Mouse (Mus musculus): ENCODE measurements at regions not wholly inside any gene's neighbourhood (a gene's known extent, or its start where the extent isn't known, plus 50 kb on each side); places are given as distances from the start of the nearest gene placed in this dataset.
A peak's percentile ranks its signal among the peaks of the same experiment; 100 is the strongest.

DNA sequence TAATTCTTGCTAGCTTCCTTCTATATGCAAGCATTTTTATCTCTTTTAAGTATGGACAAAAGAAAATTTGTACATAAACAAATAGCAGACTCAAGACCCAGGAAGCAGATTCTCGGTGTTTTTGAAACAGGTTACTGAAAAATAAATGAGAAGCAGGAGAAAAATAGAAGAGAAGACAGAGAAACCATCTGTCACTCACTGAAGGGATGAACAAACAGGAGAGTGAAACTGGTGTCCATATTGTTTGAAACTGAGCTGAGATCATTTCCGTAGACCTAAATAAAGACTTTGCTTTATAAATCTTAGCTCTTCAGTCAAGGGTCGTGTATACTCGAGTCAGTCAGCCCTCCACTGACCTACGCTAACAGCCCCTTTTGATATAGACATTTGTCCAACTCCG lies 251.4 kb downstream of the Ptprc start:
- no peaks in the 10 kb centered on the region for H3K36me3 ChIP-seq (replicated peaks; ENCODE audit: insufficient read depth, low read length)
- H3K4me3 ChIP-seq (ENCODE audit: low read depth, low read length) = no peak overlapping the region
- WGBS (ENCODE audit: insufficient replicate concordance) = 80% methylated on average over 6 of the region's 6 CpGs
- no peak overlapping the region for H3K4me2 ChIP-seq (ENCODE audit: low read depth, low read length)
- ATAC-seq (no peak), DNase-seq (no peak)
- H3K9me3 ChIP-seq (ENCODE audit: low read length) = no peaks in the 10 kb centered on the region
- H3K27me3 ChIP-seq (ENCODE audit: insufficient read depth, low read length) = no peaks in the 10 kb centered on the region
- no peak overlapping the region for H3K27ac ChIP-seq (ENCODE audit: low read depth)
- H3K4me1 ChIP-seq (ENCODE audit: insufficient read depth) = no peaks in the 10 kb centered on the region
- no peak overlapping the region for H3K9ac ChIP-seq (replicated peaks)
- no peak for TF ChIP-seq EP300 (IDR thresholded peaks at IDR 0.05; ENCODE audit: low read depth)
- no peak for TF ChIP-seq CTCF (IDR thresholded peaks at IDR 0.05; ENCODE audit: low read depth)

DNA sequence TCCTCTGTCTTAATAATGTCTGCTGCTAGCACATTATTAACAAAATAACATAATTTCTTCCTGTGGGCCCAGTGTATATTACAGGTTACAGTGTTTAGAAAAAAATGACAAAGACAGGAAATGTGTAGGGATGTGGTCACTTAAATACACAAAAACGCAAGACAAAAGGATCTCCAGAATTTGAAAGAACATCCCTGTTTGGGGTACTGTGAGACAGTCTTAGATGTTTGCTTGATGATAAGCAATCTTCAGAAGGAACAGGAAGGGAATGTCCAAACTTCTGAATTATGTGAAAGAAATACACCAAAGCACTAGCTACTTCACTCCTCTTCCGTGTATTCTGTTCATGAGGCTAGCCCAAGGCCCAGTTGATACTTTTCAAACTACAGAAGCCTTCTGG lies 251.8 kb downstream of the Ptprc start:
- Histone ChIP-seq H3K27ac (ENCODE audit: low read depth) (no peak overlapping the region), H3K9ac (replicated peaks) (no peak overlapping the region), H3K9me3 (ENCODE audit: low read length) (no peaks in the 10 kb centered on the region), H3K4me2 (ENCODE audit: low read depth, low read length) (no peak overlapping the region), H3K36me3 (replicated peaks; ENCODE audit: insufficient read depth, low read length) (no peaks in the 10 kb centered on the region), H3K4me1 (ENCODE audit: insufficient read depth) (no peaks in the 10 kb centered on the region), H3K27me3 (ENCODE audit: insufficient read depth, low read length) (no peaks in the 10 kb centered on the region), H3K4me3 (ENCODE audit: low read depth, low read length) (no peak overlapping the region)
- no peak for ATAC-seq
- TF ChIP-seq CTCF (IDR thresholded peaks at IDR 0.05; ENCODE audit: low read depth) (no peak), EP300 (IDR thresholded peaks at IDR 0.05; ENCODE audit: low read depth) (no peak)
- no peak for DNase-seq
- 52% methylated on average over 2 of the region's 2 CpGs for WGBS (ENCODE audit: insufficient replicate concordance)

DNA sequence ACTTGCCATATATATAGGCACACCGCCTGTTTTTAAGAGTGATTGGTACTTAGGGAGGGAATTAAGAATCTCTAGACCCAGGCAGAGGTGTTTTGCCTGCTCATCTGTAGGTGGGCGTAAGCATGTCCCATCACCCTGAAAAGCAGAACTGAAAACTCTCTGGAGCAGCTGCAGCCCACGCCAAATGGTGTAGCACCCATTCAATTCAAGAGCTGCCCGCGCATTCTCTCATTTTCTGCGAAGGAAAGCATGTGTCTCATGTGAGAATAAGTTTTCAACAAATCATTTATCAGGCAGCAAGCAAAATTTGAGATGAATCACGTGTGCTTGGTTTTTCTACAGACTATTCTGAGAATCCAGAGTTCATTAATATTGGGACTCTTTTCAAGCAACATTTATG lies 252.7 kb downstream of the Ptprc start:
- no peak overlapping the region for H3K4me2 ChIP-seq (ENCODE audit: low read depth, low read length)
- H3K9me3 ChIP-seq (ENCODE audit: low read length) = no peaks in the 10 kb centered on the region
- WGBS (ENCODE audit: insufficient replicate concordance) = 69% methylated on average over 7 of the region's 7 CpGs
- no peaks in the 10 kb centered on the region for H3K27me3 ChIP-seq (ENCODE audit: insufficient read depth, low read length)
- DNase-seq = peak; percentile 18
- H3K4me3 ChIP-seq (ENCODE audit: low read depth, low read length) = no peak overlapping the region
- H3K36me3 ChIP-seq (replicated peaks; ENCODE audit: insufficient read depth, low read length) = no peaks in the 10 kb centered on the region
- no peak overlapping the region for H3K27ac ChIP-seq (ENCODE audit: low read depth)
- no peak for TF ChIP-seq EP300 (IDR thresholded peaks at IDR 0.05; ENCODE audit: low read depth)
- TF ChIP-seq CTCF (IDR thresholded peaks at IDR 0.05; ENCODE audit: low read depth) = no peak
- no peak for ATAC-seq
- H3K9ac ChIP-seq (replicated peaks) = no peak overlapping the region
- H3K4me1 ChIP-seq (ENCODE audit: insufficient read depth) = no peaks in the 10 kb centered on the region

DNA sequence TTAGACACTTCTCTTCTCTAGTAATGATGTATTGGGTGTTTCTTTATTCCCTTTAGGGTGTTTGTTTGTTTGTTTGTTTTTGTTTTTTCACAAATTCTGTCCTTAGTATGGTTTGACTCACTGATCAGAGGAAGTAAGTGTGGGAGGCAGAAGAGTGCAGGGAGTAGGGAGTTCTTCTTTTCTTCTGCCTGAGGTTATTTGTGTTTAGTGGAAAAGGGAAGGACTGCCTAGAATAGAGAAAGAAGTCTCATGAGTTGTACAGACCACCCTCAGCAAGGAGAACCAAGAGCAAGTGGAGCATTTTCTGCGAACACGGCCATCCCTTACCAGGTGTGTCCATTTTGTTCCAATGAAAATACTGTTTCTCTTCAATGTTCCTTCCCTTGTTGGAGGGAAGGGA lies 253.9 kb downstream of the Ptprc start:
- no peaks in the 10 kb centered on the region for H3K27me3 ChIP-seq (ENCODE audit: insufficient read depth, low read length)
- H3K27ac ChIP-seq (ENCODE audit: low read depth) = no peak overlapping the region; the same call in 1 of the 2 replicates
- TF ChIP-seq EP300 (IDR thresholded peaks at IDR 0.05; ENCODE audit: low read depth) (no peak), CTCF (IDR thresholded peaks at IDR 0.05; ENCODE audit: low read depth) (no peak)
- no peaks in the 10 kb centered on the region for H3K9me3 ChIP-seq (ENCODE audit: low read length)
- ATAC-seq (no peak), DNase-seq (no peak)
- H3K4me3 ChIP-seq (ENCODE audit: low read depth, low read length) = no peak overlapping the region
- no peaks in the 10 kb centered on the region for H3K4me1 ChIP-seq (ENCODE audit: insufficient read depth)
- no peaks in the 10 kb centered on the region; the same call in 1 of the 2 replicates for H3K36me3 ChIP-seq (replicated peaks; ENCODE audit: insufficient read depth, low read length)
- WGBS (ENCODE audit: insufficient replicate concordance) = 53% methylated on average over 2 of the region's 2 CpGs
- no peak overlapping the region for H3K4me2 ChIP-seq (ENCODE audit: low read depth, low read length)
- no peak overlapping the region for H3K9ac ChIP-seq (replicated peaks)

DNA sequence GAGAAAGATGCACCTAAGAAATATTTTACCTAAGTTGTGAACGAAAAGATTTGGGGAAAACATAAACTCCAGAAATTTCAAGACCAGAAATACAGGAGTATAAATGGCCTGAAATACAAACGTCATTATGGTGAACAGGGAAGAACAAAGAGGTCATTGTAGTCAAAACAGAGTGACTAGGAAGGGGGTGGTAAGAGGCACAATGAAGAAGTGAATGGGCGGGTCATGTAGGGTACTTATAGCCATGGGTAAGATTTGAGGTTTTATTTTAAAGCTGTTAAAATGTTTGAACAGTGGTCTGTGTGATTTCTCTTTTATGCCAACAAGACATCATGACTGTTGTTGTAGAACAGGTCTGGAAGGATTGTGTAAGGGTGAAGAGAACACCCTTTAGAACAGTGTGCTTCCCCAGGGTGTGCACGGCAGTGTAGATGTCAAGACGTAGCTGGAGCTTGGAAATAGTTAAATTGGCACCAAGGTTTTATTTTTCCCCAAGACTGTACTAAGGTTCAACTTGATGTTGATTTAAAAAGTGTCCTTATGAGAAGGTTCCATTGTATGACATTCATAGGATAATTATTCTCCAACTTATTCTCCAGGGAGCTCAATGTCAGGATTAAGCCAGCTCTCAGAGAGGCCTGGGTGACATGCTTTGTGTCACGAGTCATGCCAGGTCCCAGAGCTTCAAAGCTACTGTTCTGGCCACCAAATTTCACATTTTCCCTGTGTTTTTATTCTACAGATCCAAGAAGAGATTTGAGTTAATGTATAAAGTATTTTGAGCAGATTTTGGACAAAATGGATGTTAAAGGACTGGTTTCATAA lies 255.6 kb downstream of the Ptprc start:
- WGBS (ENCODE audit: insufficient replicate concordance) = 70% methylated on average over 6 of the region's 6 CpGs
- TF ChIP-seq EP300 (IDR thresholded peaks at IDR 0.05; ENCODE audit: low read depth) = no peak
- TF ChIP-seq CTCF (IDR thresholded peaks at IDR 0.05; ENCODE audit: low read depth) = no peak
- Histone ChIP-seq H3K4me2 (ENCODE audit: low read depth, low read length) (no peak overlapping the region), H3K27me3 (ENCODE audit: insufficient read depth, low read length) (no peaks in the 10 kb centered on the region), H3K36me3 (replicated peaks; ENCODE audit: insufficient read depth, low read length) (no peaks in the 10 kb centered on the region; the same call in 1 of the 2 replicates), H3K4me3 (ENCODE audit: low read depth, low read length) (no peak overlapping the region), H3K9me3 (ENCODE audit: low read length) (no peaks in the 10 kb centered on the region), H3K4me1 (ENCODE audit: insufficient read depth) (no peaks in the 10 kb centered on the region), H3K27ac (ENCODE audit: low read depth) (no peak overlapping the region), H3K9ac (replicated peaks) (no peak overlapping the region)
- ATAC-seq (no peak), DNase-seq (no peak)

DNA sequence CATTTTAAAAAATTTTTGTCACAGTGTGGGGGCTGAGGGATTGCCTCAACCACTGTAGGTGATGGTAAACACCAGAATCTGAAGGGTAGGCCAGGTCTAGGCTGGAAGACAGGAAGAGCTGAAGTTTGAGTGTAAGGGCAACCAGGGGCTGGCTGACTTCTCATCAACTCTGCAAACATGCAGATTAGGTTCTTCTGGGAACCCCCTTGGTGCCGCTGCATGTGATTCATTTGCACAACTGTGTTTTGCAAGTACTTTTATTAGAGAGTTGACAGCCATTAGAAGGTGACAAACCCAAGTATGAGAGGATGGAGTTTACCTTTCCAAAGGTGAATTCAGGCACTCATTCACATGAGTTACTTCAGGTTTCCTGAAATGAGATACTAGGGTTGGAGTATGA lies 258.1 kb downstream of the Ptprc start:
- Histone ChIP-seq H3K36me3 (replicated peaks; ENCODE audit: insufficient read depth, low read length) (no peaks in the 10 kb centered on the region; the same call in 1 of the 2 replicates), H3K9me3 (ENCODE audit: low read length) (no peaks in the 10 kb centered on the region), H3K4me3 (ENCODE audit: low read depth, low read length) (no peak overlapping the region), H3K9ac (replicated peaks) (no peak overlapping the region), H3K27me3 (ENCODE audit: insufficient read depth, low read length) (no peaks in the 10 kb centered on the region), H3K4me2 (ENCODE audit: low read depth, low read length) (no peak overlapping the region), H3K27ac (ENCODE audit: low read depth) (no peak overlapping the region), H3K4me1 (ENCODE audit: insufficient read depth) (no peaks in the 10 kb centered on the region)
- TF ChIP-seq CTCF (IDR thresholded peaks at IDR 0.05; ENCODE audit: low read depth) = no peak
- no peak for TF ChIP-seq EP300 (IDR thresholded peaks at IDR 0.05; ENCODE audit: low read depth)
- ATAC-seq (no peak), DNase-seq (no peak)
- 69% methylated on average over 1 of the region's 1 CpGs for WGBS (ENCODE audit: insufficient replicate concordance)
